9 mouse cellular contexts compared by ENCODE assay signal in genomic region chr2:136711746-136712440, GRCm38 (mm10). TPM values are rescaled to one million over a fixed set of nuclear protein-coding genes. Genes with fewer than 3 reads are reported as not detected.
A peak's percentile ranks its signal among the peaks of the same experiment; 100 is the strongest.
DNase-seq lines count a peak whose midpoint lies in the region; ATAC-seq and TF ChIP-seq lines count a peak whose summit lies in the region.
"Had no signal": no experiment of that assay in that cellular context is flagged by ENCODE, and none has a peak within 500 bp of the region (broad histone marks: within the 10 kb centered on the region; RNA-seq: fewer than 3 reads in every experiment).

No protein-coding gene starts in this region.

- H3K27ac ChIP-seq in heart, embryonic 16.5 days (ENCODE audit: low read length), result no peak overlapping the region
- peak overlapping the region; percentile 91 for H3K27ac ChIP-seq in forebrain, postnatal 0 days (ENCODE audit: low read depth, low read length)
- H3K27ac ChIP-seq in neural tube, embryonic 14.5 days (ENCODE audit: low read depth, low read length), result peak overlapping the region; percentile 57; the same call in 1 of the 2 replicates

- peak overlapping the region; percentile 61 for H3K4me2 ChIP-seq in heart, embryonic 16.5 days (ENCODE audit: low read depth, low read length)
- peak overlapping the region; percentile 62 for H3K4me2 ChIP-seq in forebrain, postnatal 0 days (ENCODE audit: low read depth)
- peak overlapping the region; percentile 53 for H3K4me2 ChIP-seq in neural tube, embryonic 14.5 days (ENCODE audit: low read depth, low read length)

- intact Hi-C loops in heart, postnatal 36 days (cut with DNase I), result loop anchor here (5.0 kb wide), 1 partner anchor 45 kb away; no protein-coding TSS in a partner anchor

- H3K36me3 ChIP-seq in heart, embryonic 16.5 days (ENCODE audit: control insufficient read depth, insufficient read depth), result no peaks in the 10 kb centered on the region
- H3K36me3 ChIP-seq in forebrain, postnatal 0 days (ENCODE audit: insufficient read depth), result no peaks in the 10 kb centered on the region
- no peaks in the 10 kb centered on the region for H3K36me3 ChIP-seq in neural tube, embryonic 14.5 days (ENCODE audit: control insufficient read depth, insufficient read depth, low read length)

- peaks cover 6% of the 10 kb centered on the region; the same call in 1 of the 2 replicates for H3K4me1 ChIP-seq in heart, embryonic 16.5 days (ENCODE audit: control insufficient read depth, insufficient read depth, low read length)
- H3K4me1 ChIP-seq in forebrain, postnatal 0 days (ENCODE audit: insufficient read depth), result peaks cover 5% of the 10 kb centered on the region
- H3K4me1 ChIP-seq in neural tube, embryonic 14.5 days (ENCODE audit: control insufficient read depth, insufficient read depth, low read length), result peaks cover 5% of the 10 kb centered on the region

- TF ChIP-seq CTCF in forebrain, postnatal 0 days (IDR thresholded peaks at IDR 0.05; ENCODE audit: low read depth), result no peak

- H3K9ac ChIP-seq in heart, embryonic 16.5 days (ENCODE audit: low read length), result no peak overlapping the region
- H3K9ac ChIP-seq in forebrain, postnatal 0 days, result peak overlapping the region; percentile 28; the same call in 1 of the 2 replicates
- peak overlapping the region; percentile 46 for H3K9ac ChIP-seq in neural tube, embryonic 14.5 days (replicated peaks; ENCODE audit: low read depth, low read length)

- 3% methylated on average over 28 of the region's 28 CpGs for WGBS in heart, embryonic 16.5 days
- 3% methylated on average over 28 of the region's 28 CpGs for WGBS in forebrain, postnatal 0 days
- 4% methylated on average over 28 of the region's 28 CpGs for WGBS in neural tube, embryonic 14.5 days

- H3K27me3 ChIP-seq in heart, embryonic 16.5 days (ENCODE audit: control insufficient read depth, insufficient read depth, low read length), result peaks cover 10% of the 10 kb centered on the region
- no peaks in the 10 kb centered on the region for H3K27me3 ChIP-seq in forebrain, postnatal 0 days (ENCODE audit: insufficient read depth, low read length)
- H3K27me3 ChIP-seq in neural tube, embryonic 14.5 days (ENCODE audit: control insufficient read depth, insufficient read depth, low read length), result no peaks in the 10 kb centered on the region

- DNase-seq in heart, postnatal 36 days, result no peak
- peak; percentile 76 for DNase-seq in cerebellum, adult 11 months
- DNase-seq in forebrain, postnatal 0 days, result peak; percentile 50
- DNase-seq in left cerebral cortex, adult 11 months (ENCODE audit: low spot score), result peak; percentile 83
- no peak for DNase-seq in spleen, postnatal 4 days (ENCODE audit: low spot score in 2 of 2)
- DNase-seq in kidney, postnatal 10 days, result no peak

- ATAC-seq in heart, embryonic 16.5 days (replicated peaks; ENCODE audit: extremely low read depth, insufficient read depth, low FRiP score), result no peak
- peak; percentile 12; the same call in 1 of the 2 replicates for ATAC-seq in forebrain, postnatal 0 days
- 0 out of 2 replicates have a peak, but pooled peaks have one; percentile 25 for ATAC-seq in neural tube, embryonic 14.5 days (ENCODE audit: low read depth)

- H3K4me3 ChIP-seq in heart, embryonic 16.5 days (ENCODE audit: low read length), result peak overlapping the region; percentile 29
- peak overlapping the region; percentile 88 for H3K4me3 ChIP-seq in forebrain, postnatal 0 days (ENCODE audit: low read depth, low read length)
- peak overlapping the region; percentile 66 for H3K4me3 ChIP-seq in neural tube, embryonic 14.5 days (ENCODE audit: low read depth, low read length)

- H3K9me3 ChIP-seq in heart, embryonic 16.5 days (replicated peaks; ENCODE audit: control insufficient read depth, low read length), result no peaks in the 10 kb centered on the region
- H3K9me3 ChIP-seq in forebrain, postnatal 0 days (ENCODE audit: low read length), result no peaks in the 10 kb centered on the region
- no peaks in the 10 kb centered on the region for H3K9me3 ChIP-seq in neural tube, embryonic 14.5 days (ENCODE audit: control insufficient read depth, low read length)

RNA-seq across cellular contexts. Expression of gene Snap25, which starts 1.4 kb away (rescaled TPM):
- polyA plus RNA-seq in heart, embryonic 16.5 days (2015; fragmentation: Nextera tagmentation; extraction: Ambion mirVana), result 0.56 and 0.89 TPM in 2 replicates
- total RNA-seq in heart, postnatal 36 days (2021), result under 1 TPM in 1 of 2 experiments, not detected in 1; 0.83 TPM
- 244 and 245 TPM in 2 replicates for total RNA-seq in forebrain, postnatal 0 days (2014; rRNA removed)
- 171 and 278 TPM in 2 replicates for polyA plus RNA-seq in forebrain, postnatal 0 days (2015; fragmentation: Nextera tagmentation; extraction: Ambion mirVana)
- polyA plus RNA-seq in neural tube, embryonic 14.5 days (2014; fragmentation: Nextera tagmentation; extraction: Ambion mirVana), result 324 and 432 TPM in 2 replicates
- total RNA-seq: hematopoietic stem cell, adult 5-6 weeks had no signal

Comparison
In these comparisons a context has a peak if more than half of its experiments do, and no peak if none do; other contexts are left out.
1. H3K4me3 ChIP-seq: peak in every context shown above with its lines; median percentile 88 in forebrain, postnatal 0 days; 66 in neural tube, embryonic 14.5 days; 29 in heart, embryonic 16.5 days.
2. DNase-seq: peak in cerebellum, adult 11 months (single experiment), forebrain, postnatal 0 days (single experiment) and left cerebral cortex, adult 11 months (single experiment); none in heart, postnatal 36 days (0 of 2), spleen, postnatal 4 days (0 of 2) and kidney, postnatal 10 days (single experiment).
3. RNA of gene Snap25, which starts 1.4 kb away (polyA plus RNA-seq): 324 to 432 TPM in neural tube, embryonic 14.5 days and 171 to 278 TPM in forebrain, postnatal 0 days; 0.56 to 0.89 TPM in heart, embryonic 16.5 days; every median in the first group is over 10 times any median in the second.
4. Peak in every context shown above with its lines, with median percentiles within 50 percentile points of each other: H3K4me2 ChIP-seq.